19 mouse cellular contexts compared by ENCODE assay signal in the genomic region with DNA sequence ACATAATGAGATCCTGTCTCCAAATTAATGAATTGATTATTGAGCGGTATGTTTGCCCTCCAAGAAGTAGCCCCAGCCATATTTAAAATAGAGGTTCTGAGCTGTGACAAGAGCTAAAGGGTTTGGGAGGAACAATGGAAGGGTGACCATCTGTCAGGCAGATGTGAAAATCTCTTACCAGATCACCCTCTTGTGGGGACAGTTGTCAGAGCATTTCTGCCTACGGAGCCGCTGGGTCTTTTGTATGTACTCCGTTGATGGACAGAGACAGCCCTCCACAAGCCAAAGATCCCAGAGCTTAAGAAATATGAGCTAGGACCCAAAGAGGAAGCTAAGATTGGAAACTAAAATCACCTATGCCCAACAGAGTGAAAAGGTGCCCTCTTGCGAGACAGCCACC.
DNase-seq lines count a peak whose midpoint lies in the region; ATAC-seq and TF ChIP-seq lines count a peak whose summit lies in the region.
"Had no signal": no experiment of that assay in that cellular context is flagged by ENCODE, and none has a peak within 500 bp of the region (broad histone marks: within the 10 kb centered on the region; RNA-seq: fewer than 3 reads in every experiment).

No protein-coding gene starts in this region.

- H3K36me3 ChIP-seq in hindbrain, postnatal 0 days (ENCODE audit: insufficient read depth, low read length): no peaks in the 10 kb centered on the region
- no peaks in the 10 kb centered on the region for H3K36me3 ChIP-seq in hindbrain, embryonic 10.5 days
- H3K36me3 ChIP-seq in embryonic facial prominence, embryonic 14.5 days (ENCODE audit: control insufficient read depth, insufficient read depth, low read length): no peaks in the 10 kb centered on the region
- H3K36me3 ChIP-seq: embryonic facial prominence, embryonic 15.5 days; G1E; hindbrain, embryonic 15.5 days; liver, embryonic 13.5 days had no signal

- H3K27ac ChIP-seq in hindbrain, postnatal 0 days: no peak overlapping the region
- H3K27ac ChIP-seq in hindbrain, embryonic 10.5 days: no peak overlapping the region
- no peak overlapping the region for H3K27ac ChIP-seq in embryonic facial prominence, embryonic 14.5 days (replicated peaks; ENCODE audit: low read depth, low read length)
- H3K27ac ChIP-seq: embryonic facial prominence, embryonic 15.5 days; hindbrain, embryonic 15.5 days; left cerebral cortex, adult 2 months; liver, embryonic 13.5 days had no signal

- H3K4me2 ChIP-seq in hindbrain, postnatal 0 days (ENCODE audit: low read depth, low read length): no peak overlapping the region
- H3K4me2 ChIP-seq in embryonic facial prominence, embryonic 14.5 days (ENCODE audit: low read depth, low read length): no peak overlapping the region
- H3K4me2 ChIP-seq: embryonic facial prominence, embryonic 15.5 days; hindbrain, embryonic 15.5 days; liver, embryonic 13.5 days had no signal

- H3K9ac ChIP-seq in hindbrain, postnatal 0 days (replicated peaks; ENCODE audit: low read length): no peak overlapping the region
- H3K9ac ChIP-seq in embryonic facial prominence, embryonic 14.5 days (ENCODE audit: low read depth, low read length): no peak overlapping the region
- H3K9ac ChIP-seq: embryonic facial prominence, embryonic 15.5 days; forebrain, postnatal 0 days; hindbrain, embryonic 15.5 days; liver, embryonic 13.5 days had no signal

- peak; percentile 22; the same call in 1 of the 2 replicates for TF ChIP-seq CTCF in hindbrain, postnatal 0 days (IDR thresholded peaks at IDR 0.05; ENCODE audit: low read depth)

- peak; percentile 16 for DNase-seq in hindbrain, postnatal 0 days (ENCODE audit: low spot score)
- no peak for DNase-seq in hindbrain, embryonic 10.5 days (ENCODE audit: low spot score)
- DNase-seq in embryo, embryonic 10.5 days (ENCODE audit: low spot score): peak; percentile 65
- DNase-seq in embryonic facial prominence, embryonic 14.5 days (ENCODE audit: low spot score): peak; percentile 77
- peak; percentile 70 for DNase-seq in retina, postnatal 1 day
- no peak for DNase-seq in adipocyte (ENCODE audit: low spot score)
- DNase-seq: adrenal gland, adult 2 months; cerebellum, postnatal 14 days; gastrocnemius, postnatal 14 days; kidney, postnatal 10 days; liver, embryonic 13.5 days; thymus, adult 18-20 months had no signal

- no peak for ATAC-seq in hindbrain, postnatal 0 days
- no peak; the same call in 1 of the 2 replicates for ATAC-seq in embryonic facial prominence, embryonic 14.5 days (ENCODE audit: low read depth)
- no peak for ATAC-seq in frontal cortex, adult (ENCODE audit: low TSS enrichment)
- ATAC-seq: forebrain, postnatal 0 days; intestine, postnatal 0 days had no signal

- H3K4me3 ChIP-seq in hindbrain, postnatal 0 days (ENCODE audit: low read length): no peak overlapping the region
- H3K4me3 ChIP-seq in hindbrain, embryonic 10.5 days: no peak overlapping the region
- H3K4me3 ChIP-seq in embryonic facial prominence, embryonic 14.5 days (ENCODE audit: low read depth, low read length): no peak overlapping the region
- H3K4me3 ChIP-seq: embryonic facial prominence, embryonic 15.5 days; hindbrain, embryonic 15.5 days; left cerebral cortex, adult 2 months; liver, embryonic 13.5 days had no signal

- no peaks in the 10 kb centered on the region for H3K9me3 ChIP-seq in hindbrain, postnatal 0 days (ENCODE audit: low read length)
- no peaks in the 10 kb centered on the region for H3K9me3 ChIP-seq in hindbrain, embryonic 10.5 days
- H3K9me3 ChIP-seq in embryonic facial prominence, embryonic 14.5 days (ENCODE audit: control insufficient read depth, low read length): no peaks in the 10 kb centered on the region
- H3K9me3 ChIP-seq: embryonic facial prominence, embryonic 15.5 days; hindbrain, embryonic 15.5 days; liver, embryonic 13.5 days had no signal

- no peaks in the 10 kb centered on the region for H3K27me3 ChIP-seq in hindbrain, postnatal 0 days (ENCODE audit: insufficient read depth, low read length)
- H3K27me3 ChIP-seq in hindbrain, embryonic 10.5 days (ENCODE audit: insufficient read depth, poor library complexity, severe bottlenecking): peaks cover 23% of the 10 kb centered on the region
- H3K27me3 ChIP-seq in embryonic facial prominence, embryonic 14.5 days (replicated peaks; ENCODE audit: control insufficient read depth, insufficient read depth, low read length): no peaks in the 10 kb centered on the region
- H3K27me3 ChIP-seq: hindbrain, embryonic 15.5 days; liver, embryonic 13.5 days had no signal

- WGBS in hindbrain, postnatal 0 days: 52% methylated on average over 5 of the region's 5 CpGs
- WGBS in hindbrain, embryonic 10.5 days: 49% methylated on average over 5 of the region's 5 CpGs
- 30% methylated on average over 5 of the region's 5 CpGs for WGBS in embryonic facial prominence, embryonic 14.5 days

- H3K4me1 ChIP-seq in hindbrain, postnatal 0 days (ENCODE audit: insufficient read depth, low read length): no peaks in the 10 kb centered on the region
- peaks cover 19% of the 10 kb centered on the region for H3K4me1 ChIP-seq in hindbrain, embryonic 10.5 days (replicated peaks)
- peaks cover 16% of the 10 kb centered on the region for H3K4me1 ChIP-seq in embryonic facial prominence, embryonic 14.5 days (ENCODE audit: control insufficient read depth, insufficient read depth, low read length)
- H3K4me1 ChIP-seq: liver, embryonic 13.5 days had no signal

Comparison
In these comparisons a context has a peak if more than half of its experiments do, and no peak if none do; other contexts are left out.
1. DNase-seq: peak in hindbrain, postnatal 0 days (single experiment), embryo, embryonic 10.5 days (single experiment), embryonic facial prominence, embryonic 14.5 days (single experiment) and retina, postnatal 1 day (single experiment); none in hindbrain, embryonic 10.5 days (single experiment) and adipocyte (single experiment).